Mouse (Mus musculus) mesoderm, embryonic 11.5 days (tissue): ENCODE results near the gene Cfap43.
A peak's percentile ranks its signal among the peaks of the same experiment; 100 is the strongest.

Experiments used
- DNase-seq: peaks from one replicate; pipeline ENCODE4 v3.0.0-alpha.2; 2012; ENCODE audit warnings: low read depth, low spot score

The Cfap43 gene

GRCm38 (mm10) chr19:47713457-47713856 is 205.6 kb downstream of the Cfap43 start:
- DNase-seq = no peak

DNA sequence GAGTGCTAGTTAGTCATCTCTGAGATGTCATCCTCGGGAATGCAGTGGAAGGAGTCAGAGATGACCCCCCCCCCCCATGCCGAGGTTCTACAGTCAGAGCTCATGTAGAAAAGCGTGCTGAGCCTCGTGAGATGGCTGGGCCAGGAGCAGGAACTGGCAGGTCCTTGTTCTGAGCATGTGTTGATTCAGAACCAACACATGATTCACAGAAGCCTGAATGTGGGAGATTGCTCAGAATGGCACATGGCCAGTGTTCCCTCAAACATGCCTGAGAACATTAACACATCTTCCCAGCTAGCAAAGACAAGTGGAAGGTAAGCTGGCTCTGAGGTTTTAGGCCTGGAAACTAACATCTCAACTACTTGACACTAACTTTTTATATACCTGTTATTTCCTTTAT is 208.7 kb downstream of the Cfap43 start:
- DNase-seq = no peak

- DNase-seq = no peak
Observed at GRCm38 (mm10) chr19:47705772-47706309, 213.2 kb downstream of the Cfap43 start.

- no peak for DNase-seq
Observed at GRCm38 (mm10) chr19:47705080-47705771, 213.9 kb downstream of the Cfap43 start.

- DNase-seq = no peak
Observed at GRCm38 (mm10) chr19:47700509-47700908, 218.6 kb downstream of the Cfap43 start.

GRCm38 (mm10) chr19:47699743-47700142 is 219.3 kb downstream of the Cfap43 start:
- peak; percentile 56 for DNase-seq

DNA sequence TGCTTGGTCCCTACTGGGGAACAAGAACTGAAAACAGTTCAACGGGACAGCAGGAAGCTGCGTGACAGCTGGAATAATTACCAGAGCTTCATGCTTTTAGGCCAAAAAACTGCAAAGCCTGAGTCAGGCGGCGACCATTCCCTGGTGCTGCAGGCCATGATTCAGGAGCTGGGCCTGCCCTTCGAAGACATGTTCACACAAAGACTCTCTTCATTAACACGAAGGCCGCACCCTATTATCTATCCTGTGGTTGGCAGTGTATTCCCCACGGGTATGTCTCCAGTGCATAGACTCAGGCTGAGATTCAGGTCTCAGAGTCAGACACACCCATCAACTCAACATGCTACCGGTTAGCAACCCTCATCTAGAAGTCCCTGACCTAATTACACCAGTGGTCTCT is 220.8 kb downstream of the Cfap43 start:
- DNase-seq = peak; percentile 15

DNA sequence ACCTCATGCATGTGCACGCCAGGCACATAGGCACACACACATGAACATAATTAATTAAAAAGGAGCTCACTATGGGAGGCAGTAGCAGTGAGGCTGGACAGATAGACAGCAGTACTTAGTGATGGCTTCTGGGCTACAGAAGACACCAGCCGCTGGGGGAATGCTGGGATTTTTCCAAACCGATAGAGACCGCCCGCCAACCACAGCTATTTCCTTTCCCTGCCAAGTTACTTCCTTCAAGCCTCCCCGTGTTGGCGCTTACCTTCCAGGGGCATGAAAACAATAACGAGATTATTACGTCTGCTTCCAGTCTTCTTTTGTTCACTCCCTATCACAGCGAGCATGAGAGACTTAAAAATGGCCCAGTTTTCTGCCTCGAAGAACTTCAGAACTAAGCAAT is 222.0 kb downstream of the Cfap43 start:
- DNase-seq = no peak

DNA sequence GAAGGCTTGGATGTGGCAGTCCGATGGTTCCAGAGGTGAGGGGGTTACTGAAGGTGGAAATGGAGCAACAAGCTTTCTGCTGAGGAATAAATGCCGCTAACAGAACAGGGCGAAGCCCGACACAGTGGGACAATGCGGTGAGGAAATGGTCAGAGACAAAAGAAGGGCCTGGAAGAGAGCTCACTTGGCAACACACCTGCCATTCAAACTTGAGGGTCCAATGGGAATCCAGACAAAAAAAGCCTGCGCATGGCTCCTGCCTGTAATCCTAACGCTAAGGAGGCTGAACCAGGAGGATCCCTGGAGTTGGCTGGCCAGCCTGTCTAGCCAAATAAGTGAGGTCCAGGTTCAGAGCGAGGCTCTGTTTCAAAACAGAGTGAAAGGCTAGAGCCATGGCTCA is 222.7 kb downstream of the Cfap43 start:
- DNase-seq = no peak

- no peak for DNase-seq
Observed at GRCm38 (mm10) chr19:47695725-47696124, 223.4 kb downstream of the Cfap43 start.

GRCm38 (mm10) chr19:47691994-47692393 is 227.1 kb downstream of the Cfap43 start, which contains the start of gene Col17a1:
Gene Col17a1, minus strand, starts transcription at chr19:47692094.
- DNase-seq = no peak

DNA sequence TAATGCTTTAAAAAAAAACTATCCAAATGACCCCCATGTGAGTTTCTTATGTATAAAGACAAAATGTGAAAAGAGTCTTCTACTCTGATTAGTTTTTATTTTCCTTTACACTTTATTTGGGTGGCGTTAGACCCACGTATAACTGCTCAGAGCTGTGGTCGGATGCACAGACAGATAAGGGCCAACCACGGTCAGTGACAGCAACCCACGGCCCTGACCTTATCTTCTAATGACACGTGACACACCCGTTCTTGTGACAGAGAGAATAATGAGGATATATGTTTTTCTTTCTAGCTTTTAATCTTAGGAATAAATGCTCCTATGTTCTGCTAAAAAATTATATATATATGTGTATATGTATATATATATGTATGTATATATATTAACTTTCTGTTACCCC is 229.5 kb downstream of the Cfap43 start:
- no peak for DNase-seq
